Mouse (Mus musculus) midbrain, embryonic 14.5 days (tissue): ENCODE measurements around the gene Wbp11. TPM values are rescaled to one million over a fixed set of nuclear protein-coding genes. Genes with fewer than 3 reads are reported as not detected.

Source experiments
- ATAC-seq: fragments of 200-750 bp; cut with Nextera tagmentation; 2 replicates; pipeline ENCODE4 v1.8.0; 2017; ENCODE audit warnings: moderate number of reproducible peaks, moderate library complexity; ENCODE audit not compliant: low FRiP score, low TSS enrichment
- DNase-seq: peaks from one replicate; pipeline ENCODE4 v3.0.0-alpha.2; 2015
- H3K27ac ChIP-seq: fragments of 300-500 bp; sonication (generic); replicated peaks from 2 replicates; pipeline ENCODE4 v1.5.1; 2014; ENCODE audit warnings: mild to moderate bottlenecking, low read depth, low read length, moderate library complexity
- H3K27me3 ChIP-seq: fragments of 300-500 bp; sonication (generic); 2 replicates; pipeline ENCODE4 v1.6.1; 2014; ENCODE audit warnings: low read length, control low read depth, mixed read lengths; ENCODE audit not compliant: control insufficient read depth, insufficient read depth
- H3K36me3 ChIP-seq: fragments of 300-500 bp; sonication (generic); 2 replicates; pipeline ENCODE4 v1.6.1; 2014; ENCODE audit warnings: low read length, control low read depth; ENCODE audit not compliant: control insufficient read depth, insufficient read depth
- H3K4me1 ChIP-seq: fragments of 300-500 bp; sonication (generic); 2 replicates; pipeline ENCODE4 v1.6.1; 2014; ENCODE audit warnings: mild to moderate bottlenecking, antibody characterized with exemption, low read length, control low read depth; ENCODE audit not compliant: control insufficient read depth, insufficient read depth
- H3K4me2 ChIP-seq: fragments of 300-500 bp; sonication (generic); 2 replicates; pipeline ENCODE4 v1.6.1; 2014; ENCODE audit warnings: mild to moderate bottlenecking, low read length, moderate library complexity
- H3K4me3 ChIP-seq: fragments of 300-500 bp; sonication (generic); replicated peaks from 2 replicates; pipeline ENCODE4 v1.5.1; 2014; ENCODE audit warnings: low read depth, low read length
- H3K9ac ChIP-seq: fragments of 300-500 bp; sonication (generic); replicated peaks from 2 replicates; pipeline ENCODE4 v1.6.1; 2014; ENCODE audit warnings: mild to moderate bottlenecking, low read length, moderate library complexity
- H3K9me3 ChIP-seq: fragments of 300-500 bp; sonication (generic); 2 replicates; pipeline ENCODE4 v1.6.1; 2016; ENCODE audit warnings: low read length, control low read depth, mixed read lengths; ENCODE audit not compliant: control insufficient read depth
- WGBS: fragments of 180-500 bp; shearing (Covaris S2); extraction: QIAGEN DNeasy Blood & Tissue Kit; methylation state at CpG from one replicate; pipeline ENCODE4 v1.1.7; 2014; 5-methylcytosine and 5-hydroxymethylcytosine counted together
- polyA plus RNA-seq: library from polyadenylated mRNA; unstranded; fragments of >200 nt; fragmentation: Nextera tagmentation; extraction: Ambion mirVana; gene quantifications from 2 replicates; pipeline ENCODE4 v1.2.1, GENCODE M21; 2014

Wbp11 gene
- polyA plus RNA-seq, 1 experiment from 2014 or later: 88.1 TPM

DNA sequence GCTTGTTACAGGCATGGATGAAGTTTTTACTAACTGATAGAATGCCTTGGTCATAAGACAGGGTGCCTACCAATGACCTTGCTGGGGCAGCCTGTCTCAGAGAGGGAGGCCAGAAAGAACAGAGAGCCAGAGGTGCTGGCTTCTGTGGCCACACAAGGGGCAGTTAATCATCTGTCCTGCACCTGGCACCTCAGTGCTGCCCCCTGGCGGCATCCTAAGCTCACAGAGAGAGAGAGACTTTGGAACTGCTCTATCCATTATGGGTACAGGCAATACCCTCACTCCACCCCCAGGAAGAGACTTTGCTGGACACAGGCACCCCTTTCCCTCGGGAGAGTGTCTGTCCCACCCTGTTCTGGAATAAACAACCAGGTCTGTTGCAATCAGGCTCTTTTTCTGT lies 19.8 kb upstream of the Wbp11 start:
- Histone ChIP-seq H3K4me2 (no peak overlapping the region), H3K9me3 (no peaks in the 10 kb centered on the region), H3K36me3 (no peaks in the 10 kb centered on the region), H3K27me3 (no peaks in the 10 kb centered on the region), H3K9ac (no peak overlapping the region), H3K4me3 (no peak overlapping the region), H3K4me1 (no peaks in the 10 kb centered on the region), H3K27ac (no peak overlapping the region)
- ATAC-seq (no peak), DNase-seq (peak; percentile 35)
- WGBS: 17% methylated on average over 2 of the region's 2 CpGs

- no peaks in the 10 kb centered on the region for H3K4me1 ChIP-seq
- no peaks in the 10 kb centered on the region for H3K9me3 ChIP-seq
- H3K4me3 ChIP-seq: no peak overlapping the region
- no peaks in the 10 kb centered on the region for H3K27me3 ChIP-seq
- no peak overlapping the region for H3K4me2 ChIP-seq
- no peak for DNase-seq
- H3K9ac ChIP-seq: no peak overlapping the region
- H3K27ac ChIP-seq: no peak overlapping the region
- H3K36me3 ChIP-seq: no peaks in the 10 kb centered on the region
- 97% methylated on average over 3 of the region's 3 CpGs for whole genome bisulfite sequencing
- no peak for ATAC-seq
These were observed 19.2 kb upstream of the Wbp11 start for GRCm38 (mm10) chr6:136847267-136847666.

DNA sequence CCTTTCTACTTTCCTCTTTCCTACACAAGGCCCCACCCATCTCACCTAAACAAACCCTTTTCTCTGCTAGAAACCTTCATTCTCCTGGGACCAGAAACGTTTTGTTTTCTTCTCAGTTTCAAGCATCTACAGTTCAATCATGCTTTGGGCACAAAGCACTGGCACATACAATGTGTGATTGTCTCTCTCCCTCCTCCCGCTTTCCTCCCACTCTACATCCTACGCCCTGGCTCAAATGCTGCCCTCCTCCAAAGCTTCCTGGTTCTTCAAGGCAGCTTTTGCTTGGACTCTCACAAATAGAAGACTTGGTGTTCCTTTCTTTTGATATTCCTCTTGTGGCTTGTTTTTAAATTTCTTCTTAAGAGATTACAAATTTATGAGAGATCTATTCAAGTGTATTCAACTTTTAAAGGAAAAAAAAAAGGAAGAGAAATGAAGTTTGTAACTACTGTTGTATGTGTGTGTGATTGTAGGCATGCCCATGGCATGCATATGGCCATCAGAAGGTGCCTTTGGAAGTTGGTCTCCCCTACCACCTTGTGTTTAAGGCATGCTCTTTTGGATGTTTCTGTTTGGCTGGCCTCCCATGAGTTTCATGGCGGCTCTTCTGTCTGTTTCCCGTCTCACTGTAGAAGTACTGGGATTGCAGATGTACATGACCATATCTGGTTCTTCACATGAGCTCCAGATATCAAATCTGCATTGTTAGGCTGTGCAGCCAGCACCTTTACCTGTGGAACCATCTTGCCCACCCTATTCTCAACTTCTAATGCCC lies 17.9 kb upstream of the Wbp11 start:
- no peaks in the 10 kb centered on the region for H3K9me3 ChIP-seq
- no peak overlapping the region for H3K4me3 ChIP-seq
- ATAC-seq: no peak
- no peaks in the 10 kb centered on the region for H3K4me1 ChIP-seq
- no peaks in the 10 kb centered on the region for H3K36me3 ChIP-seq
- no peak overlapping the region for H3K4me2 ChIP-seq
- WGBS: 78% methylated on average over 5 of the region's 5 CpGs
- H3K27me3 ChIP-seq: no peaks in the 10 kb centered on the region
- H3K27ac ChIP-seq: no peak overlapping the region
- no peak overlapping the region for H3K9ac ChIP-seq
- no peak for DNase-seq

GRCm38 (mm10) chr6:136844903-136845302 lies 16.9 kb upstream of the Wbp11 start:
- no peak overlapping the region for H3K9ac ChIP-seq
- no peak overlapping the region for H3K4me3 ChIP-seq
- H3K27me3 ChIP-seq: no peaks in the 10 kb centered on the region
- DNase-seq (no peak), ATAC-seq (no peak)
- no peak overlapping the region for H3K4me2 ChIP-seq
- no peak overlapping the region for H3K27ac ChIP-seq
- WGBS: 57% methylated on average over 2 of the region's 2 CpGs
- H3K36me3 ChIP-seq: no peaks in the 10 kb centered on the region
- H3K4me1 ChIP-seq: no peaks in the 10 kb centered on the region
- no peaks in the 10 kb centered on the region for H3K9me3 ChIP-seq

GRCm38 (mm10) chr6:136837323-136837722 lies 9.3 kb upstream of the Wbp11 start:
- no peak for DNase-seq
- Histone ChIP-seq H3K9me3 (no peaks in the 10 kb centered on the region), H3K4me3 (no peak overlapping the region), H3K36me3 (no peaks in the 10 kb centered on the region), H3K27ac (no peak overlapping the region), H3K9ac (no peak overlapping the region), H3K4me1 (no peaks in the 10 kb centered on the region), H3K27me3 (no peaks in the 10 kb centered on the region), H3K4me2 (no peak overlapping the region)
- 82% methylated on average over 3 of the region's 3 CpGs for WGBS
- ATAC-seq: no peak

- H3K36me3 ChIP-seq: no peaks in the 10 kb centered on the region
- H3K4me3 ChIP-seq: no peak within 1 kb of the TSS
- H3K27me3 ChIP-seq: no peaks in the 10 kb centered on the region
- no peaks in the 10 kb centered on the region for H3K9me3 ChIP-seq
- H3K27ac ChIP-seq: no peak within 1 kb of the TSS
- no peaks in the 10 kb centered on the region for H3K4me1 ChIP-seq
- DNase-seq: no peak
- H3K9ac ChIP-seq: no peak within 1 kb of the TSS
- no peak within 1 kb of the TSS for H3K4me2 ChIP-seq
- no peak for ATAC-seq
- WGBS: 61% methylated on average over 4 of the region's 4 CpGs
These were observed 7.3 kb upstream of the Wbp11 start, which contains the start of gene Smco3 for GRCm38 (mm10) chr6:136835352-136835751. TSS of gene Smco3 (minus strand) at chr6:136835452.

GRCm38 (mm10) chr6:136831712-136832111 lies 3.7 kb upstream of the Wbp11 start:
- ATAC-seq: no peak

DNA sequence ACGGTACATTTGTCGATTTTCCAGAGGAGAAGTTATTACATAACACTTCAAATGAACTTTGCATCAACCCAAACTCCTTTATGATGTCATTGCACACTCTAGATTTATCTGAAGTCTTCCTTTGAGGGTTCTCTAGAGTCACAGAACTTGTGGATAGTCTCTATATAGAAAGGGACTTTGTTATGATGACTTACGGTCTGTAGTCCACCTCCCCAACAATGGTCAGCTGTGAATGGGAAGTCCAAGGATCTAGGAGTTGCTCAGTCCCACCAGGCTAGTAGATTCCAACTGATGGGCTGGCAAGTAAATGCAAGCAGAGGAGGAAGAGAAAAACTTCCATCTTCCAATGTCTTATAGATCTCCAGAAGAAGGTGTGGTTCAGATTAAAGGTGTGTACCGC lies 648 bp upstream of the Wbp11 start:
- no peaks in the 10 kb centered on the region for H3K9me3 ChIP-seq
- H3K9ac ChIP-seq: peak overlapping the region; percentile 70
- peaks cover 19% of the 10 kb centered on the region for H3K36me3 ChIP-seq
- H3K4me1 ChIP-seq: peaks cover 13% of the 10 kb centered on the region
- WGBS: 35% methylated on average over 4 of the region's 4 CpGs
- H3K4me2 ChIP-seq: peak overlapping the region; percentile 77
- ATAC-seq: peak; percentile 9; the same call in 1 of the 2 replicates
- H3K27ac ChIP-seq: peak overlapping the region; percentile 93
- peak overlapping the region; percentile 48 for H3K4me3 ChIP-seq
- DNase-seq: no peak
- no peaks in the 10 kb centered on the region for H3K27me3 ChIP-seq

More at GRCm38 (mm10) chr6:136831712-136832111, 3.7 kb upstream of the Wbp11 start:
- no peaks in the 10 kb centered on the region for H3K9me3 ChIP-seq
- no peak overlapping the region for H3K4me2 ChIP-seq
- WGBS: 78% methylated on average over 5 of the region's 5 CpGs
- no peak overlapping the region for H3K4me3 ChIP-seq
- peaks cover 10% of the 10 kb centered on the region for H3K4me1 ChIP-seq
- DNase-seq: no peak
- no peak overlapping the region for H3K27ac ChIP-seq
- no peak overlapping the region for H3K9ac ChIP-seq
- no peaks in the 10 kb centered on the region for H3K36me3 ChIP-seq
- H3K27me3 ChIP-seq: no peaks in the 10 kb centered on the region

- peak within 1 kb of the TSS; percentile 97 for H3K9ac ChIP-seq
- H3K4me3 ChIP-seq: peak within 1 kb of the TSS; percentile 100
- peaks cover 13% of the 10 kb centered on the region for H3K4me1 ChIP-seq
- no peaks in the 10 kb centered on the region for H3K27me3 ChIP-seq
- ATAC-seq (no peak; the same call in 1 of the 2 replicates), DNase-seq (no peak)
- no peaks in the 10 kb centered on the region for H3K9me3 ChIP-seq
- peak within 1 kb of the TSS; percentile 93 for H3K27ac ChIP-seq
- WGBS: under 1% methylated on average over 34 of the region's 34 CpGs
- H3K4me2 ChIP-seq: peak within 1 kb of the TSS; percentile 79
- H3K36me3 ChIP-seq: peaks cover 27% of the 10 kb centered on the region
These were observed 535 bp downstream of the Wbp11 start, which contains the start of gene BC049715 for GRCm38 (mm10) chr6:136827516-136827880. TSS of gene BC049715 (plus strand) at chr6:136827626.
